Mouse (Mus musculus) MEL (cell line): ENCODE measurements around the gene Myh9. TPM values are rescaled to one million over a fixed set of nuclear protein-coding genes. Genes with fewer than 3 reads are reported as not detected.
A peak's percentile ranks its signal among the peaks of the same experiment; 100 is the strongest.

Experiments used
- DNase-seq: peaks from one replicate; pipeline ENCODE4 v3.0.0; 2011; ENCODE audit warnings: low read depth, low spot score
- H3K27ac ChIP-seq: 2 replicates; pipeline ENCODE4 v1.5.1; 2012; ENCODE audit warnings: low read depth, mild to moderate bottlenecking, control low read depth, low read length, moderate library complexity; ENCODE audit not compliant: control insufficient read depth
- H3K27me3 ChIP-seq, 2 experiments: fragments of 150-350 bp in 1 of 2; sonication (generic) in 1 of 2; 2 replicates each; pipeline ENCODE4 v1.6.1; 2012; ENCODE audit warnings: low read length in 2 of 2, mild to moderate bottlenecking in 2 of 2, improper control_type of control experiment in 1 of 2, moderate library complexity in 1 of 2; ENCODE audit not compliant: insufficient read depth in 2 of 2, control insufficient read depth in 1 of 2
- H3K36me3 ChIP-seq, 2 experiments: 2 replicates each; pipeline ENCODE4 v1.6.1; 2012 to 2014; ENCODE audit warnings: low read length in 2 of 2, improper control_type of control experiment in 1 of 2, inconsistent platforms in 1 of 2, mild to moderate bottlenecking in 1 of 2; ENCODE audit not compliant: insufficient read depth in 2 of 2, control insufficient read depth in 1 of 2
- H3K4me1 ChIP-seq, 2 experiments: fragments of 150-350 bp in 1 of 2; sonication (generic) in 1 of 2; 2 replicates each; pipeline ENCODE4 v1.6.1; 2012; ENCODE audit warnings: low read length in 2 of 2, improper control_type of control experiment in 1 of 2, mild to moderate bottlenecking in 1 of 2; ENCODE audit not compliant: insufficient read depth in 2 of 2, control insufficient read depth in 1 of 2
- H3K4me3 ChIP-seq, 2 experiments: fragments of 150-350 bp in 1 of 2; sonication (generic) in 1 of 2; 2 replicates each; pipeline ENCODE4 v1.5.1; 2012; ENCODE audit warnings: low read depth in 2 of 2, low read length in 2 of 2, mild to moderate bottlenecking in 2 of 2, moderate library complexity in 2 of 2, control low read depth in 1 of 2, improper control_type of control experiment in 1 of 2; ENCODE audit not compliant: control insufficient read depth in 1 of 2, insufficient read depth in 1 of 2
- H3K79me2 ChIP-seq: 2 replicates; pipeline ENCODE4 v1.6.1; 2012; ENCODE audit warnings: mild to moderate bottlenecking, low read length, moderate library complexity; ENCODE audit not compliant: control insufficient read depth, poor library complexity, insufficient read depth
- H3K9ac ChIP-seq: 2 replicates; pipeline ENCODE4 v1.6.1; 2012; ENCODE audit warnings: low read depth, mild to moderate bottlenecking, control low read depth, low read length, moderate library complexity; ENCODE audit not compliant: control insufficient read depth, poor library complexity, severe bottlenecking
- H3K9me3 ChIP-seq: fragments of 150-350 bp; sonication (generic); replicated peaks from 2 replicates; pipeline ENCODE4 v1.6.1; 2012; ENCODE audit warnings: mild to moderate bottlenecking, low read length, improper control_type of control experiment, moderate library complexity; ENCODE audit not compliant: insufficient read depth
- BHLHE40 ChIP-seq: IDR thresholded peaks from 2 replicates; pipeline ENCODE4 v1.6.1; 2012; ENCODE audit warnings: low read depth, mild to moderate bottlenecking, inconsistent platforms, low read length, improper control_type of control experiment, borderline replicate concordance
- CHD1 ChIP-seq: IDR thresholded peaks from 2 replicates; pipeline ENCODE4 v1.6.1; 2012; ENCODE audit warnings: low read depth, mild to moderate bottlenecking, inconsistent platforms, low read length, improper control_type of control experiment
- CHD2 ChIP-seq: IDR thresholded peaks from 2 replicates; pipeline ENCODE4 v1.6.1; 2011; ENCODE audit warnings: low read length, improper control_type of control experiment
- CTCF ChIP-seq, 3 experiments: IDR thresholded peaks in 2 of 3; conservative IDR thresholded peaks in 1 of 3; 2 replicates each; pipeline ENCODE4 v1.5.1; 2011 to 2012; ENCODE audit warnings: low read length in 3 of 3, low read depth in 2 of 3, mild to moderate bottlenecking in 2 of 3, improper control_type of control experiment in 1 of 3, inconsistent platforms in 1 of 3, mixed read lengths in 1 of 3, moderate library complexity in 1 of 3; ENCODE audit not compliant: control insufficient read depth in 1 of 3, insufficient read depth in 1 of 3, poor library complexity in 1 of 3, severe bottlenecking in 1 of 3
- ELF1 ChIP-seq: IDR thresholded peaks from 2 replicates; pipeline ENCODE4 v1.6.1; 2014; ENCODE audit warnings: low read depth, mild to moderate bottlenecking, inconsistent platforms, low read length, improper control_type of control experiment, moderate library complexity
- EP300 ChIP-seq, 2 experiments: IDR thresholded peaks; 2 replicates each; pipeline ENCODE4 v1.6.1; 2011; ENCODE audit warnings: improper control_type of control experiment in 2 of 2, low read length in 2 of 2, low read depth in 1 of 2, mild to moderate bottlenecking in 1 of 2
- ETS1 ChIP-seq: IDR thresholded peaks from 2 replicates; pipeline ENCODE4 v1.6.1; 2012; ENCODE audit warnings: low read depth, mild to moderate bottlenecking, inconsistent platforms, low read length, improper control_type of control experiment, moderate library complexity
- GATA1 ChIP-seq: IDR thresholded peaks from 2 replicates; pipeline ENCODE4 v1.6.1; 2011; ENCODE audit warnings: low read depth, low read length, improper control_type of control experiment
- JUND ChIP-seq: IDR thresholded peaks from 2 replicates; pipeline ENCODE4 v1.6.1; 2011; ENCODE audit warnings: low read depth, mild to moderate bottlenecking, improper control_type of control experiment, low read length
- MAFK ChIP-seq: IDR thresholded peaks from 2 replicates; pipeline ENCODE4 v1.6.1; 2011; ENCODE audit warnings: low read depth, mild to moderate bottlenecking, low read length, improper control_type of control experiment, borderline replicate concordance
- MAX ChIP-seq: IDR thresholded peaks from 2 replicates; pipeline ENCODE4 v1.6.1; 2011; ENCODE audit warnings: low read length, improper control_type of control experiment
- MAZ ChIP-seq: IDR thresholded peaks from 2 replicates; pipeline ENCODE4 v1.6.1; 2012; ENCODE audit warnings: low read depth, mild to moderate bottlenecking, inconsistent platforms, low read length, improper control_type of control experiment
- MXI1 ChIP-seq: IDR thresholded peaks from 2 replicates; pipeline ENCODE4 v1.6.1; 2011; ENCODE audit warnings: mild to moderate bottlenecking, low read depth, low read length, improper control_type of control experiment
- MYB ChIP-seq: IDR thresholded peaks from 2 replicates; pipeline ENCODE4 v1.6.1; 2011; ENCODE audit warnings: mild to moderate bottlenecking, low read depth, low read length, improper control_type of control experiment
- MYC ChIP-seq: IDR thresholded peaks from 2 replicates; pipeline ENCODE4 v1.6.1; 2011; ENCODE audit warnings: low read depth, mild to moderate bottlenecking, low read length, improper control_type of control experiment, moderate library complexity
- NRF1 ChIP-seq: IDR thresholded peaks from 2 replicates; pipeline ENCODE4 v1.6.1; 2014; ENCODE audit warnings: low read depth, mild to moderate bottlenecking, inconsistent platforms, low read length, improper control_type of control experiment, moderate library complexity; ENCODE audit not compliant: poor library complexity, insufficient read depth, severe bottlenecking
- POLR2A ChIP-seq, 2 experiments: IDR thresholded peaks; 2 replicates each; pipeline ENCODE4 v1.6.1; 2011 to 2012; ENCODE audit warnings: low read length in 2 of 2, mild to moderate bottlenecking in 2 of 2, control low read depth in 1 of 2, improper control_type of control experiment in 1 of 2, low read depth in 1 of 2, moderate library complexity in 1 of 2; ENCODE audit not compliant: control insufficient read depth in 1 of 2, insufficient read depth in 1 of 2, poor library complexity in 1 of 2
- POLR2AphosphoS5 ChIP-seq: IDR thresholded peaks from 2 replicates; pipeline ENCODE4 v1.6.1; 2012; ENCODE audit warnings: low read depth, borderline replicate concordance, mild to moderate bottlenecking, inconsistent platforms, low read length, moderate library complexity, mixed read lengths
- RAD21 ChIP-seq: IDR thresholded peaks from 2 replicates; pipeline ENCODE4 v1.6.1; 2011; ENCODE audit warnings: mild to moderate bottlenecking, low read depth, low read length, improper control_type of control experiment
- RCOR1 ChIP-seq: IDR thresholded peaks from 2 replicates; pipeline ENCODE4 v1.6.1; 2012; ENCODE audit warnings: low read depth, mild to moderate bottlenecking, inconsistent platforms, low read length, improper control_type of control experiment
- SIN3A ChIP-seq: IDR thresholded peaks from 2 replicates; pipeline ENCODE4 v1.6.1; 2012; ENCODE audit warnings: low read length, improper control_type of control experiment, inconsistent platforms
- TBP ChIP-seq: IDR thresholded peaks from 2 replicates; pipeline ENCODE4 v1.8.0; 2011; ENCODE audit warnings: low read depth, low read length, improper control_type of control experiment
- TCF12 ChIP-seq: IDR thresholded peaks from 2 replicates; pipeline ENCODE4 v1.6.1; 2014; ENCODE audit warnings: low read depth, mild to moderate bottlenecking, inconsistent platforms, low read length, improper control_type of control experiment, moderate library complexity
- UBTF ChIP-seq: IDR thresholded peaks from 2 replicates; pipeline ENCODE4 v1.6.1; 2012; ENCODE audit warnings: low read depth, mild to moderate bottlenecking, inconsistent platforms, low read length, improper control_type of control experiment, moderate library complexity, borderline replicate concordance; ENCODE audit not compliant: insufficient read depth
- USF1 ChIP-seq: IDR thresholded peaks from 2 replicates; pipeline ENCODE4 v1.6.1; 2014; ENCODE audit warnings: low read depth, mild to moderate bottlenecking, inconsistent platforms, low read length, improper control_type of control experiment, moderate library complexity
- USF2 ChIP-seq, 2 experiments: IDR thresholded peaks; 2 replicates each; pipeline ENCODE4 v1.6.1; 2011 to 2012; ENCODE audit warnings: improper control_type of control experiment in 2 of 2, low read length in 2 of 2, borderline replicate concordance in 1 of 2, inconsistent platforms in 1 of 2, low read depth in 1 of 2, mild to moderate bottlenecking in 1 of 2; ENCODE audit not compliant: insufficient read depth in 1 of 2
- ZC3H11A ChIP-seq: IDR thresholded peaks from 2 replicates; pipeline ENCODE4 v1.6.1; 2012; ENCODE audit warnings: low read depth, mild to moderate bottlenecking, inconsistent platforms, low read length, improper control_type of control experiment
- ZKSCAN1 ChIP-seq: IDR thresholded peaks from 2 replicates; pipeline ENCODE4 v1.6.1; 2012; ENCODE audit warnings: low read depth, mild to moderate bottlenecking, inconsistent platforms, low read length, improper control_type of control experiment, moderate library complexity
- ZMIZ1 ChIP-seq: IDR thresholded peaks from 2 replicates; pipeline ENCODE4 v1.6.1; 2012; ENCODE audit warnings: low read depth, mild to moderate bottlenecking, inconsistent platforms, low read length, improper control_type of control experiment, moderate library complexity
- ZNF384 ChIP-seq: IDR thresholded peaks from 2 replicates; pipeline ENCODE4 v1.6.1; 2012; ENCODE audit warnings: low read depth, mild to moderate bottlenecking, inconsistent platforms, low read length, improper control_type of control experiment
- polyA plus RNA-seq, 2 experiments: library from polyadenylated mRNA; stranded (reverse) in 1 of 2; unstranded in 1 of 2; fragments of >175 nt in 1 of 2; fragments of >200 nt in 1 of 2; gene quantifications; 2 replicates each; pipeline versions ENCODE4 v1.2.1 to v1.2.4; 2012; ENCODE audit warnings: low replicate concordance in 2 of 2, low read depth in 1 of 2; ENCODE audit not compliant: insufficient read length in 2 of 2, insufficient read depth in 1 of 2, missing spikeins in 1 of 2
- total RNA-seq: library from RNA; depleted of rRNA; stranded (reverse); fragments of 300-350 nt; gene quantifications from 2 replicates; pipeline ENCODE4 v1.2.3, GENCODE M21; 2012

Myh9 gene
- total and polyA plus RNA-seq, 3 experiments: 59.3 to 176 (median 158) TPM

- no peak overlapping the region for H3K4me3 ChIP-seq
- H3K79me2 ChIP-seq: no peaks in the 10 kb centered on the region
- DNase-seq: no peak
- no peaks in the 10 kb centered on the region for H3K27me3 ChIP-seq
- TF ChIP-seq RCOR1 (peak; percentile 40), EP300 (IDR thresholded peaks at IDR 0.05; ENCODE audit: low read depth in 1 of 2, low read length in 2 of 2) (peak in 1 of 2 experiments; percentile 31; a peak in 1 of 4 replicates), MYC (0 out of 2 replicates have a peak, but pooled peaks have one; percentile 25), TBP (no peak)
- TF ChIP-seq, all 39 proteins: peak for 3
- Histone ChIP-seq H3K9ac (peak overlapping the region; percentile 38; the same call in 1 of the 2 replicates), H3K9me3 (no peaks in the 10 kb centered on the region), H3K4me1 (peaks cover 22 to 52% of the 10 kb centered on the region in 2 experiments), H3K36me3 (peaks cover 0 to 35% of the 10 kb centered on the region in 2 experiments; a peak in 2 of 4 replicates), H3K27ac (peak overlapping the region; percentile 92)
Measured at GRCm38 (mm10) chr15:77882297-77882696, 40.3 kb upstream of the Myh9 start.

DNA sequence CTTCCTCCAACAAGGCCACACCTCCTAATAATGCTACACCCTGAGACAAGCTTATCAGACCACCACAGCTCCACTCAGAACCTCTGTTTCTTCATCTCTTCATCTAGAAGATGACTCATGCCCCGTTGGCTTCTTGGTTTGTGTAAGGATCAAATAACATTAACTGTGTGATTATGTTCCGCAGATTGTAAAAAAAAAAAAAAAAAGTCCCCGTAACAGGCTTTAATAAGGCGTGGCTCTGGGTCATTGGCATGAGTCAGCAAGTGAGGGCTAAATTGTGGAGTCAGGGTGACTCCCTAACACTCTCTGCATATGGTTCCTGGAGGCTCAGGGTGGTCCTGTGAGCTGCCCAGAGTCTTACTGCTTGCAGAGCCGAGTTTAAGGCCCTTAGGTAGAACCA lies 39.7 kb upstream of the Myh9 start:
- no peaks in the 10 kb centered on the region for H3K9me3 ChIP-seq
- peak overlapping the region; percentile 38; the same call in 1 of the 2 replicates for H3K9ac ChIP-seq
- DNase-seq: peak; percentile 98
- peak overlapping the region; percentile 94 for H3K27ac ChIP-seq
- peaks cover 20 to 47% of the 10 kb centered on the region in 2 experiments for H3K4me1 ChIP-seq
- H3K79me2 ChIP-seq: no peaks in the 10 kb centered on the region
- peaks cover 0 to 31% of the 10 kb centered on the region in 2 experiments; a peak in 2 of 4 replicates for H3K36me3 ChIP-seq
- no peak overlapping the region for H3K4me3 ChIP-seq
- no peaks in the 10 kb centered on the region for H3K27me3 ChIP-seq
- no peak for TF ChIP-seq ZMIZ1
- peak; percentile 92 for TF ChIP-seq SIN3A
- peak; percentile 96 for TF ChIP-seq TCF12
- TF ChIP-seq MAZ: no peak
- no peak for TF ChIP-seq UBTF
- peak; percentile 61; the same call in 1 of the 2 replicates for TF ChIP-seq MYB
- TF ChIP-seq CHD2: no peak; the same call in 1 of the 2 replicates
- TF ChIP-seq TBP: peak; percentile 69
- TF ChIP-seq BHLHE40: no peak
- no peak for TF ChIP-seq MAX
- TF ChIP-seq MAFK: peak; percentile 94
- TF ChIP-seq POLR2A (IDR thresholded peaks at IDR 0.05; ENCODE audit: control insufficient read depth in 1 of 2, insufficient read depth in 1 of 2, low read depth in 1 of 2, low read length in 2 of 2, poor library complexity in 1 of 2): peak in 1 of 2 experiments; percentile 43; a peak in 1 of 4 replicates
- no peak for TF ChIP-seq NRF1
- TF ChIP-seq EP300 (IDR thresholded peaks at IDR 0.05; ENCODE audit: low read depth in 1 of 2, low read length in 2 of 2): peak; percentile 96 to 97
- TF ChIP-seq CTCF (IDR thresholded peaks at IDR 0.05 in 2 of 3, conservative IDR thresholded peaks at IDR 0.05 in 1 of 3; ENCODE audit: control insufficient read depth in 1 of 3, insufficient read depth in 1 of 3, low read depth in 2 of 3, low read length in 3 of 3, poor library complexity in 1 of 3, severe bottlenecking in 1 of 3): no peak
- no peak; the same call in 1 of the 2 replicates for TF ChIP-seq ZKSCAN1
- TF ChIP-seq CHD1: no peak
- no peak for TF ChIP-seq USF1
- no peak for TF ChIP-seq RAD21
- TF ChIP-seq USF2 (IDR thresholded peaks at IDR 0.05; ENCODE audit: borderline replicate concordance in 1 of 2, insufficient read depth in 1 of 2, low read depth in 1 of 2, low read length in 2 of 2): no peak
- peak; percentile 24; the same call in 1 of the 2 replicates for TF ChIP-seq MXI1
- TF ChIP-seq MYC: peak; percentile 19; the same call in 1 of the 2 replicates
- TF ChIP-seq ZNF384: peak; percentile 99
- TF ChIP-seq ZC3H11A: no peak
- TF ChIP-seq JUND: peak; percentile 98
- peak; percentile 97 for TF ChIP-seq GATA1
- peak; percentile 99 for TF ChIP-seq ETS1
- TF ChIP-seq ELF1: peak; percentile 22; the same call in 1 of the 2 replicates
- no peak for TF ChIP-seq POLR2AphosphoS5
